Mouse (Mus musculus) cerebellum, adult 11-12 months (tissue): ENCODE measurements around the gene Fam169b.
"Not testable (repeated sequence)": the region's sequence is repeated elsewhere in the genome, so short reads cannot be mapped to it uniquely, and the experiment has no call there.

Source experiments
- DNase-seq: peaks from one replicate; pipeline ENCODE4 v3.0.0; 2022

The Fam169b gene

DNA sequence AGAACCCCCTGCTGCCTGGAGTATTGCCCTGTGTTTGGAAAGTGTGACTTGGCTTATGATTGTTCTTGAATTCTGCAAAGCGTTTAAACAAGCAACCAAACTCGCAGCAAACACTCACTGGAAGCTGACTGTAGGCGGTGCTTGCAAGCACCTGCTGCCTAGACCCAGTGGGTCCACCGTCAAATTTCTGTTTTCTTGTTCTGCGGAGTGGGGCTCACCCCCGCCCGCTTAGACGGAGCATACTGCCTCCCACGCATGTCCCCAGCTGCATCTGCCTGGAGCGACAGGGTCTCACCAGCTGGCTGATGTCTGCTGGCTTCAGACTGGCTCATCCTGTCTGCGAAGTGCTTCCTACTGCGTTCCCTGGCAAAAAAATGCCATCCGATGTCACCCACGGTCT is 9.1 kb upstream of the Fam169b start:
- no peak for DNase-seq

DNA sequence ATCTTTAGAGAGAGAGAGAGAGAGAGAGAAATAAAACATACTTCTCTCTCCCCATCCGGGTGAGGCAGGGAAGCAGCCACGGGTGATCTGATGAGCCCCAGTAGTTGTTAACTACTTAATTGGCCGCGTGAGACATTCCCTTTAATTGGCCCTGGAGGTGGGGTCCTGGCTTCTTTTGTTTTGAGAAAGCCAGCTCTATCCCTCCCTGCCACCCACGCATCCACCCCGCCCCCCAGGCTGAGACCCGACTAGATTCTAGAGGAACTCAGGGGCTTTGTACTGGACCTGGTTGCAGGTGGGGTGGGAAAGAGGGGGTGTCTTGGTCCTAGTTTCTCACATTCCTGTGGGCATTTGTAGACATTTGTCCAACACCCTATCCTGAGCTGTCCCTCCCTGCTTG is 8.2 kb upstream of the Fam169b start:
- no peak for DNase-seq

DNA sequence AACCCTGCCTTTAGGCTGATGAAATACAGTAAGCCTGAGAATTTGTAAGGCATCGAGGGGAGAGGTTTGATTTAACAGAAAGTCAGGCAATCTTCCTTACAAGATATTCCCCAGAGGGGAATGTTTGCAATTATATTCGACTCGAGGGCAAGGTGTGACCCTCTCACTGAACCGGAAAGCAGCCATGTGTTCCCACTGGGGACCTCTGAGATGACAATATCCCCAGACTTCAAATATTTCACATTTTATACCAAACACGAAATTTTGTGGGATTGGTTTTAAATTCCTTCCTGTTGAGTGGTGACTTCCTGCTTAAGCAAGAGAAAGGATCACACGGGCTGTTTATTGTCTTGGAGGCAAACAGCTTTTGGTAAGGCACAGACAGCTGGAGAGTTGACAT is 6.9 kb upstream of the Fam169b start:
- no peak for DNase-seq

DNA sequence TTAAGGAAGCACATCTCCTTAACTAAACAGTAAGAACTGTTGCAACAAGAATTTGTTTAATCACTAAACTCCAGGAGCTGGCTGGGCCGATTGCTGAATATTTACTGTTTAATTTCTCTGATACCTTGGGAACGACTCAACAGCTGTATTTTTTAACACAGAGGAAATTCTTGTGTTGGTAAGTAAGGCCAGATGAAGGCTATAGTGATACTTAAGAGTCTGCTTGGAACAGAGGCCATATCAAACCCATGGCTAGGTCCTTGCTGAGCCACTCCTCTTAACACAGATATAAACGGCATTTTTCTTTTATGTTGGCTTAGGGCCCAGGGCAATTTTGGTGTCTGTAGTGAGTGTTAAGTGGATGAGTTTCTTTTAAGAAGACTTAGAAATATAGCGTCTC is 3.1 kb upstream of the Fam169b start:
- no peak for DNase-seq

DNA sequence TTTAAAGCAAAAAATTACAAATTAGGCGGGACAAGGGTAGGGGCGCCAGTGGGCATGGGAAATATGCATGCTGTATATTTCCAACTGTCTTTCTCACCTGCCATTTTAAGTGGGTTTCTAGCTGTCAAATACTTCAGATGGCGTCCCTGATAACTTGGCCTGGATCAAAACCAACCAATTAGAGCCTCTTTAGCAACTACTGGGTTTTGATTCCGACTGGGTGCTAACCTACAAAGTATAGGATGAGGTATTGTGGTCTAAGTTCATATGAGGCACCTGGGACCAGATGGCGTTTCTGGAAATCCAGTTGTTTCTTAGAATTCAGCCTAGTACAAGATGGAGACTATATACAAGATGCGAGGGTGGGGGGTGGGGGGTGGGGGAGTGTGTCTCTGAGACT is 1.8 kb upstream of the Fam169b start:
- DNase-seq, result no peak

DNA sequence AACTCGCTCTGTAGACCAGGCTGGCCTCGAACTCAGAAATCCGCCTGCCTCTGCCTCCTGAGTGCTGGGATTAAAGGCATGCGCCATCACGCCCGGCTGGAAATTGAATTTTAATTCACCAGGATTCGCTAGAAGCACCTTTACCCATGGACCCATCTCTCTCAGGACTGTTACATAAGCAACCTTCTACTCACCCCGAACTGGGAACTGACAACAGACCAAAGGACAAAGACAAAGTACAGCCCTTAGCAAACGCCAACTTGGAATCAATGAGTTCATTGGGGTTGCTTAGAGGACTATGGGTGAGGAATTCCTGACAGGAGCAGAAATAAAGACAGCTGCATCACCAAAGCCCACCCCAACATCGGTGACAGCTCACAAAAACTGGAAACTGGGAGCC is 1.0 kb upstream of the Fam169b start:
- DNase-seq, result no peak

DNA sequence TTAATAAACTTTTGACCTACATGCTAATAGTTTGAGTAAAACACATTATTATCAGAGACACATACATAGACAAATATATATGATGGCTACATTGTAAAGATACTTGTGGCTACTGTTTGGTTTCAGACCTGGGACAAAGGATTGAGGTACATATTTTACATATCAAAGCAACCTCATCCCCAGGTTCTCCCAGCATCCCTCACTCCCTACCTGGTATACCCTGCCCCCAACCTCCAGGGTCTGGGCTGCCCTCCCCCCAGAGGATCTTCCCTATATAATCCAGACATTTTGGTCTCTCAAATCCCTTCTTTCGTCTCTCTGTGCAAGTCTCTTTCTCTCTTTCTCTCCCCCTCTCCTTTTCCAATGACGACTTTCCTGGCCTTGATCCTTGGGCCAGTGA is 579 bp downstream of the Fam169b start:
- DNase-seq, result no peak

DNA sequence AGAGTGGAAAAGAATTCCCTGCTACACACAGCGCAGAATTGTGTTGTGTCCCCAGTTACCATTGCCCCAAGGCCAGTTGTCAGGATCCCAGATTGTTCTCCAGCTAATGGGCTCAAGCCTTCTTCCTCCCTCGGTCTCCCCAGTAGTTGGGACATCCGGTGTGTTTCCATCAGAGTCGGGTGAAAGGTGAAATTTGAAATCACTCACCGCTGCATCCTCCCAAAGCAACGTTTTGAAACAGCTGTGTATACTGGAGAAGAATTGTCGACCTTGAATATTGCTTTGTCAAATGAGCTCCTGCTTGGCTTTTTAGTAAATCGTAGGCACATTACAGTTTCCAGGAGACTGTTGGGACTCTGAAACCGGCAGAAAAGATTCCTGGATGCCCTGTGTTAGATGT is 1.3 kb downstream of the Fam169b start:
- no peak for DNase-seq

DNA sequence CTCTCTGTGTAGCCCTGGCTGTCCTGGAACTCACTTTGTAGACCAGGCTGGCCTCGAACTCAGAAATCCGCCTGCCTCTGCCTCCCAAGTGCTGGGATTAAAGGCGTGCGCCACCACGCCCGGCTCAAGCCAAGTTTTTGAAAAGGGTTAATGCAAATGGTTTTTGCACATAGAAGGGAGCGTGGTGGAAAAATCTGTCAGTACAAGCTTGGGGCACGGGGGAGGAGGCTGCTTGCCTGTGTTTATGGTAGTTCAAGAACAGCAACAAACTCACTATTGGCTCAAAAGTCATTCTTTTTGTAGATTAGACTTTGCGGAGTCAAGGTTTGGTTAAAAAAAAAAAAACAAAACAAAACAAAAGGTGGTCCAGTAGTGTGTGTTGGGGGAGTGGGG is 1.8 kb downstream of the Fam169b start:
- DNase-seq, result not testable (repeated sequence)

DNA sequence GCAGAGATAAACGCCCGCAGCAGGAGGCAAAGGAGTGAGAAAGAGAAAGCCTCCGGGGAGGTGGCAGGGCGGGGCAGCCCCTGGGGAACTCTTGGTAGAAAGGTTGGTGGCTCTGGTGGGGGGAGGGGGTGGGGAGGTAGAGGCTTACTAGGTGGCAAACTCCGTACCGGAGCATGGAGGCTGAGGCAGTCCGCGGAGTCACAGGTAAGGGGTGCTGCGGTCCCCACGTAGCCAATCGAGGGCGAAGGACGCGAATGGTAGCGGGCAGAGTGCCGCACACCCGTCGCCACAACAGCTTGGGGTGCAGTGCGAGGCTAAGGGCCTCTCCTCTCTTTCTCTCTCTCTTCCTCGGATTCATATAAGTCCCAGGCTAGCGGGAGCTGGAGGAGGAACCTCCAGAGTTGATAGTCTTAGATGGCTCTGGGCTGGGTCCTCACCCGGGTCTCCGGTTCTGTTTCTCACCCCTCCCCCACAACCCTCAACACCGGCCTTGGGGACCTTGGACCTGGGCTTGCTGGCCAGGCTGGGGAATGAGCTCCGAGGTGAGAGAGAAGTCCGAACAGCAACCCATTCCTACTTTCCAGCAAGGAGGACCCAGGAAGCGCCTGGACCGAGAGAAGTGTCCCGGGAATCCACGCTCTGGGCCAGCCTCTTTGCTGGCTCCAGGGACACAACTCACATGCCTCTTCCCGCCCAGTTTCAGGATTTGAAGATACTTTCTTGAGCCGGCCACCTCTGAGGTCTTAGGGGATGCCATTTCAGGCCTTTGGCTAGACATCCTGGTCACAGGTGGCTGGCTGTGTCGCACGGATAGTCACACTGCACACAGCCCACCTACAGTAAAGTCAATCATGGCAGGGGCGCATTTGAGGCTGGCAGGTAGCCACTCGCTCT is 2.4 kb downstream of the Fam169b start:
- DNase-seq, result no peak

DNA sequence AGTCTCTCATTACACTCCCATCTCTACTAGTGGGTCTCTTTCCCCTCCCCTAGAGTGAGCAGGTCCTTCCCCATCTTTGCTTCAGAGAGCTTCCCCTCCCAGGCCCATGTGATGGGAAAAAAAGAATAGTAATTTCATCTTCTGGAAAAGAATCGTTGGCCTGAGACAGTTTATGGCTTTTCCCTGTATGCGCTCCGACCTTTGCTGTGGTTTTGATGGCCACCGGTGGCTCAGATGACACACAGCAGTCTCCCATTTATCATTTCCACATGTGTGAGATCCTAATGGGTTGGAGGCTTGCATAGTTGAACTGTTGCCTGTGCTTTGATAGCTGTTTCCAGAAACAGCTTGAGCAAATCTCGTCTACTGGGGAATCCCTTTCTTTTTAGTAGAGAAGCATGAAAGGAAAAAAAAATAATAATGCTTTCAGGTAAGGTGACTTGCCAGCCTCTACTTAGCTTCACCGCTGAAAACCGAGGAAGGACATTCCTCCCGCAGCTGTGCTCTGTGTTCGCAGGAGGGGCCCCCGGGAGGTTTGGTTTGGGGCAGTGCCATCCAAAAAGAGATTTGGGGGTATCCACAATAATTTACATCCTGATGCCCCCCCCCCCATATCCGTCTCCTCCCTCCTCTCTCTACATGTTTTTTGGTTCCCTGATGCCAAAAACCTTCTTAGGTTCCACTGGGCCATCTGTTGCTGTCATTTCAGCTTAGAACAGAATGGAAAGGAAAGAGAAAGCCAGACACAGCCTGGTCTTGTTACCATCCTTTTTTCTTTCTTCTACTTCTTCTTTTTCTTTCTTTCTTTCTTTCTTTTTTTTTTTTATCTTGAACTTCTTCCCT is 3.6 kb downstream of the Fam169b start:
- no peak for DNase-seq

DNA sequence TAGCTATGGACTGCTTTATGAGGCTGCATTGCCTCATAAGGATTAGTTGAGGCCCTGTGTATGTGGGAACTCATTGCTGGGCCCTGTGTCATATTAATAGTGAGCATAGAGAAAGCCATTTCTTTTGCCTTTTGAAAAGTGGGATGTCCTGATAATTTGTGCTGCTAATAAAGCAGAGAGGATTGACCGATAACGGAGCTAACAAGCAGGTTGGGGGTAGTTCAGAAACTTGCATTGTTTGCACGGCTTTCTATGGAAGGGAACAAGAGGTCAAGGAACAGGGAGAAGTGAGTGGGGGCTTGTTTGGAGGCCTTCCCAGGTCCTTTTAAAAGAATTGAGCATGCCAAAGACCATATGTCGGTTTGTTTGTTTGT is 4.2 kb downstream of the Fam169b start:
- DNase-seq, result no peak

DNA sequence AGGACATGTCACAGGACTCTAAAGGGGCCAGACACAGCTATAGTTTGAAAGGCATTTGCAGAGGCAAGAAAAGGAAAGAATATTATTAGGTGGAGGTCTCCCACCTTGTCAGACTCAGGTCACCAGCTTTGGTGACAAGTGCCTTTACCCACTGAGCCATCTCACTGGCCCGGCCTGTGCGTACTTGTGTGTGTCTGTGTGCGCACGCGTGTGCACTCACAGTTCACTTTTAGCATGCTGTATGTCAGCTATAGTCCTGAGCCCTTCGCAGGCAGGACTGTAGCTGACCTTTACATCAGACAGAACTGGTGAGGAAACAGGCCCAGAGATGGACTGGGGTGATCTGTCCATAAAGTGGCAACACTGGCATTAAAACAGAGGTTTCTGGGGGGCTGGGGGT is 4.7 kb downstream of the Fam169b start:
- no peak for DNase-seq

DNA sequence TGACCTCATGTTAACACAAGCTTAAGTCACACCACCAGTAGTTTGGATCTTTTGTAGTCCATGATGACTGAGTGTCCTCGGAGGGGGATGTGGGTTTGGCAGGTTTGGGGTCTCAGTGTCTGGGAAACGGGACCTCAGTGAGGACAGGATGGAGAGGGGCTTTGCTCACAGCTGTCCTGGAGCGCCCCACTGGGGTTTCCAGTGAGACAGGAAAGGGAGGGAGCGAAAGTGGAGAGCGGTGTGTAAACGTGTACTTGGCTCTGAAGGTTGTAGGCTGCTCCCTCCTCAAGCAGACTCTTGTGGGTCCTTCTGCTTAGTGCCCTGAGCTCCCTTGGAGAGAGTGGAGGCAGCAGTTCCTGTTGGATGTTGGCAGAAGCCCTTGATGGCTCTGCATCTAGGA is 5.3 kb downstream of the Fam169b start:
- DNase-seq, result no peak

DNA sequence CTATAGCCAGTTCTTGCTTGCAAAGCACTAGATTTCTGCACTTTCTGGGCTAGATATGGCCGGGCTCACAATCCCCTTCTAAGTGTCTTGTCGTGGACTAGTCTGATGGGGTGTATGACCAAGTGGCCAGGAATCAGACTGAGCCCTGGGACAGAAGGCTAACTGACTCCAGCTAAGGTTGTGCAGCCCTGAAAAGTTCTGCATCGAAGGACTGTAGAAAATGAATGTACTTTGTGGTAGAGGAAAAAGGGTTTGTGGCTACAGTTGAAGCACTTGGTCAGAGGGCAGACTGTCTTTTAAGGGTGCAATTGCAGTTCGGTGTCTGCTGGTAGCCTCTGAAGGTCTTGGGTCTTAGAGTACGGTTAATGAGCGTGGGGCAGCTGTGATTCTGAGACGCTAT is 5.8 kb downstream of the Fam169b start:
- no peak for DNase-seq

DNA sequence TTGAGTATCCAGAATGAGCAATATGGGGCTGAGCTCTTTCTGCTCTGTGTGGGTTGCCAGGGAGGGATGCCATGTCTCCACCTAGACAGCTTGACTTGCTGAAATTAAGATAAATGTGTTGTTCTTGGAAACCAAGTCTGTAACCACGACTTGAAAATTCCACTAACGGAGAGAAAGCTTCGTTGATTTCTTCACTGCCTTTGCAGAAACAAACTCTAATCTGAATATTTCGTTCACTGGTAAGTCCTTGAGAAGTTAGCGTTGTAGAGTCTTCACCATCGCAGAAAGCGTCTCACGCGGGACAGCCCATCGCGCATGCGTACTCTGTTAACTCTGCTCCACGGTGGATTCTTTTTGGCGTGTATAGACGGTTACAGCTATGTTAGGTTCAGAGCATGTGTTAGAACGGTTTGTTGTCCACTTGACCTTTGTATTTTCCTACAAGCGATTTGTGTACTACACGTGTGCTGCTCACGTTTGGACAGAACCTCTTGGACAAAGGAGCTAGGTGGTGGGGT is 6.8 kb downstream of the Fam169b start:
- no peak for DNase-seq

DNA sequence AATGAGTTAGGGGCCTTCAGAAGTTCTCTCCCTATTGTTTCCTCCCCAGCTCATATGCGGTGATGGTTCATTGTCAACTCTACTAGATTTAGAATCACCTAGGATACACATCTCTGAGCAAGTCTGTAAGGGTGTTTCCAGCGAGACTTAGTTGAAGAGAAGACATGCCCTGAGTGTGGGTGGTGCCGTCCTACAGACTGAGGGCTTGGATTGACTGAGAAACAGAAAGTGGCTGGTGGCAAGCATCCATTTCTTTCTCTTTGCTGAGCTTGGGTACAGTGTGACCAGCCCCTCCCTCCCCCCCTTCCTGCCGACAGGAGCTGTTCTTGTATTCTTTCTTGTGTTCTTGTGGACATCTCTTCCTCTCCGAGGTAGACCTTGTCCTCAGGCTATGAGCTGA is 7.7 kb downstream of the Fam169b start:
- no peak for DNase-seq

DNA sequence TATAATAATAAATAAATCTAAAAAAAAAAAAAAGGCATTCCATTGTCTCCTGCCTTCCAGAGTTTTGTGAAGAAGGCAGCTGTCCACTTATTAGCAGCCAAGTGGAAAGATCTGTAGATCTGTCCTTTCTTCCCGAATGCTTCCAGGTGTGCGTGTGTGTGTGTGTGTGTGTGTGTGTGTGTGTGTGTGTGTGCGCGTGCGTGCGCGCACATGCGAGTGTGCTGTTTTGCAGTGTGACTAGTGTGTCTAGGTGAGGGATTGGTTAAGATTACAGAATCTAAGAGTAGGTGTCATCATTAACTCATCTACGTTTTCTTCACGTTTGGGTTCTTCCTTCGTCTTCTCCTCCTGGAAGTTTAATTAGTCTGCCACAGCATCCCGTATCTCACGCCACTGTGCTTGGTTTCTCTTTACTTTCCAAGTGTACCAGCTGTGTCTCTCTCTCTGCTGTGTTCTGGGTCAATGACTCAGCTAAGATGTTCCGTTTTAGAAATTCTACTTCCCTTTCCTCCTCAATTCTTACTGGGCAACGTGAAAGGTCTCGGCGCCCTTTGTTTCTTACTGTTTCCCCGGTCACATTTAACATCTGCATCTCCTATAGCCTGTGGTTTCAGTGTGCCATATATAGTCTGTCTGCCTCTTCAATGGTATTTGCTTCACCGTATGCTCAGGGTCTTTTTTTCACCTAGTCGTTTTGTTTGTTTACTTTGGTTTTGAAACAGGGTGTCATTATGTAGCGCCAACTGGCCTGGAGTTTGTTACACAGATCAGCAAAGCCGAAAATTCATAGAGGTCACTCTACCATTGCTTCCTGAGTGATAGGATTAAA is 8.9 kb downstream of the Fam169b start:
- DNase-seq, result no peak

DNA sequence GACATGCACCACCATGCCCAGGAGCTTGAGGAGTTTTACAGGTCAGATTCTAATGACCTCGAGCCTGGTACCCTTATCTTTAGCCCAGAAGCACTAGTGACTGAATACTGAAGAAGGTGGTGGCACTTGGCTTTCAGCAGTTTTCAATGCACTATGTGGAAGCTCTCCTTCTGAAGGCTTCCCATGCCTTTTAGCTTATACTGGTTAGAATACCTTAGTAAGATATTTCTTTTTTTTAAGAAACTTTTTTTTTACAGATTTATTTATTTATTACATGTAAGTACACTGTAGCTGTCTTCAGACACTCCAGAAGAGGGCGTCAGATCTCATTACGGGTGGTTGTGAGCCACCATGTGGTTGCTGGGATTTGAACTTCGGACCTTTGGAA is 9.5 kb downstream of the Fam169b start:
- DNase-seq, result not testable (repeated sequence)

DNA sequence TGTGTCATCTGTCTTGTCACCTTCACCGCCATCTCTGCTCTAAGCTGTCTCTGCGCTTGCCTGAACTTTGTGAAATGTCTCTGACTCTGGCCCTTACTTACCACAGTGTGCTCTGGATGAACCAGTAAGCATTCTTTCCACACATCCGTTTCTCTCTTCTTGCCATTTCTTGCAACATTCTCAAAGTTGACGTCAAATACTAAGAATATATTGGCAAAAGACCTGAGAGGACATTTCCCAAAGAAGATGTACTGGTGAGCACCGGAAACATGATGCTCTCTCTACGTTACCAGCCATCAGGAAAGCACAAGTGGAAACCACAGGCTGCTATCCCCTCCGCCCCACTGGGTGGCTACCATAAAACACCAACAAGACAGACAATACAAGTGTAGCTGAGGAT is 10.1 kb downstream of the Fam169b start:
- no peak for DNase-seq

DNA sequence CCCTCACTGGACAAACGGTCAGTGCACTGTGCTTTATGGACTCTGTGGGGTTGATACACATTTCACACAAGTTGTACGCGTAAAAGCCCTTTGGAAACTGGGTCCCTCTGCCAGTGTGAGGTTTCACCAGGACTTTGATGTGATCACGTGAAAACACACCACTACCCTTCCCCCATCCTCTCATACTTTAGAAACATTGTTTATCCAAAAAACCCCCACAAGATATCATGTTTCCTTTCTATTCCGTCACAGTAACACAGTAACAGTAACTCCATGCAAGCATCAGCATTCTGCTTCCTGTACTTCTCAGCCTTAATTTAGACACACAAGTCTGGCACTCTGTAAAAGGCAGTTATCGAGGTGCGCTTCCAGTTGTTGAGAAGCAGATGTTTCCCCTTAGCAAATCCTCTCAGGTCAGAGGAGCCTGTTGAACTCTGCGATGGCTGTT is 12.2 kb downstream of the Fam169b start:
- no peak for DNase-seq

DNA sequence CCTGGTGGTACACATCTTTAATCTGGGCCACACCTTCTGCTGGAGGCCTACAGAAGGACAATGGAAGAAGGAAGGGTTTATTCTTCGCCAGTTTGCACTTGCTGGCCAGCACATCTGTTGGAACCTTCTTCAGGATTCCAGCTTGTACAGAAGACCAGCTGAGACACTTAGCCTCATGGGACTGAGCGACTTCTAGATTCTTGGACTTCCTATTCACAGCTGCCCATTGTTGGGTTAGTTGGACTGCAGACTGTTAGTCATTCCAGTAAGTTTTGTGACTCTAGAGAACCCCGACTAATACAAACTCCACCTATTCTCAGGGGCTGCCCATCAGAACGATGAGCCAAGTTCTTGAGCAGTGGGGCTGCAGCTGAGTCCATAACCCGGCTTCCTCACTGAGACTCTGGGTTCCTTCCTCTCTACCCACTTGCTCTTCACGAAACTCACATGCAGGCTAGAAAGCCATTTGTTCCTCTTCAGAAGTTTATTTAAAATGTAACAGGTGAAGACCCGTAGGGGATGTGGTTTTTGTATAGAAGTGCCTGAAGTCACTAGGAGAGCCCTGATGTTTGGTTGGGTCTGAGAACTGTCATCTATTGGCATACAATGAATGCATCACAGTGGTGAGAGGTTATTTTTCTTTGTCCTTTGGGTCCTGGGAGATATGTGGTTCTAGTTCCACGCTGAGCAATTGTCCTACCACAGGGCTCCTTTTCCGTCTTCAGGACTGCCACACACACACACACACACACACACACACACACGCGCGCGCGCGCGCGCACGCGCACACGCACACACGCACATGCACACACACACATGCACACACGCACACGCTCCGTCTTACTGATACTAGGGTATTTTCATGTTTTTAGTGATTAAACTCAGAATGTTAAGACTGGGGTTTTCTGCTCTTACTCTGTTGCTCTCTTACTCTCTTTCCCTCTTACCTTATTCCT is 13.2 kb downstream of the Fam169b start:
- no peak for DNase-seq
